Mouse (Mus musculus): Measurements from ENCODE around the gene Cant1.

Cant1 gene

GRCm38 (mm10) chr11:118418834-118419504 lies at the start of gene Cant1:
TSS of gene Cant1 (minus strand) at chr11:118419086.
- DNase-seq = peak; percentile 99

- no peak for DNase-seq
Observed at GRCm38 (mm10) chr11:118467441-118468035, 48.7 kb upstream of the Cant1 start.

GRCm38 (mm10) chr11:118460280-118460679 lies 41.4 kb upstream of the Cant1 start:
- DNase-seq = no peak

GRCm38 (mm10) chr11:118459536-118459935 lies 40.6 kb upstream of the Cant1 start:
- DNase-seq = no peak

- DNase-seq = peak; percentile 75
Observed at GRCm38 (mm10) chr11:118459051-118459450, 40.2 kb upstream of the Cant1 start.

GRCm38 (mm10) chr11:118456937-118457336 lies 38.1 kb upstream of the Cant1 start:
- no peak for DNase-seq

GRCm38 (mm10) chr11:118455788-118456187 lies 36.9 kb upstream of the Cant1 start:
- DNase-seq = no peak

GRCm38 (mm10) chr11:118453886-118454671 lies 35.2 kb upstream of the Cant1 start:
- no peak for DNase-seq

- DNase-seq = no peak
Observed at GRCm38 (mm10) chr11:118452955-118453354, 34.1 kb upstream of the Cant1 start.

GRCm38 (mm10) chr11:118451211-118451610 lies 32.3 kb upstream of the Cant1 start:
- no peak for DNase-seq

GRCm38 (mm10) chr11:118448385-118448784 lies 29.5 kb upstream of the Cant1 start:
- DNase-seq = no peak

- DNase-seq = no peak
Observed at GRCm38 (mm10) chr11:118447346-118447745, 28.5 kb upstream of the Cant1 start.

- no peak for DNase-seq
Observed at GRCm38 (mm10) chr11:118445843-118446242, 27.0 kb upstream of the Cant1 start.

GRCm38 (mm10) chr11:118443201-118443970 lies 24.5 kb upstream of the Cant1 start:
- no peak for DNase-seq

GRCm38 (mm10) chr11:118442691-118443090 lies 23.8 kb upstream of the Cant1 start:
- DNase-seq = no peak

- DNase-seq = no peak
Observed at GRCm38 (mm10) chr11:118438665-118439414, 20.0 kb upstream of the Cant1 start.

- peak; percentile 72 for DNase-seq
Observed at GRCm38 (mm10) chr11:118436471-118436935, 17.6 kb upstream of the Cant1 start.

GRCm38 (mm10) chr11:118434093-118434492 lies 15.2 kb upstream of the Cant1 start:
- no peak for DNase-seq

GRCm38 (mm10) chr11:118433398-118433868 lies 14.5 kb upstream of the Cant1 start:
- DNase-seq = no peak

GRCm38 (mm10) chr11:118431100-118431948 lies 12.4 kb upstream of the Cant1 start:
- DNase-seq = no peak

- DNase-seq = no peak
Observed at GRCm38 (mm10) chr11:118430291-118430885, 11.5 kb upstream of the Cant1 start.
